Mouse (Mus musculus) stomach, postnatal 0 days (tissue): ENCODE data around the gene Fam131a. TPM values are rescaled to one million over a fixed set of nuclear protein-coding genes. Genes with fewer than 3 reads are reported as not detected.
A peak's percentile ranks its signal among the peaks of the same experiment; 100 is the strongest.

Experiments used
- ATAC-seq: fragments of 200-750 bp; cut with Nextera tagmentation; 2 replicates; pipeline ENCODE4 v1.8.0; 2017; ENCODE audit not compliant: low FRiP score, low TSS enrichment
- DNase-seq: peaks from one replicate; pipeline ENCODE4 v3.0.0-alpha.2; 2016; ENCODE audit warnings: low spot score
- H3K27ac ChIP-seq: fragments of 300-500 bp; sonication (generic); replicated peaks from 2 replicates; pipeline ENCODE4 v1.5.1; 2014; ENCODE audit warnings: mild to moderate bottlenecking, control low read depth
- H3K27me3 ChIP-seq: fragments of 300-500 bp; sonication (generic); 2 replicates; pipeline ENCODE4 v1.6.1; 2014; ENCODE audit warnings: low read length; ENCODE audit not compliant: control insufficient read depth, insufficient read depth
- H3K36me3 ChIP-seq: fragments of 300-500 bp; sonication (generic); 2 replicates; pipeline ENCODE4 v1.6.1; 2014; ENCODE audit warnings: low read length, mixed read lengths; ENCODE audit not compliant: control insufficient read depth, insufficient read depth
- H3K4me1 ChIP-seq: fragments of 300-500 bp; sonication (generic); replicated peaks from 2 replicates; pipeline ENCODE4 v1.6.1; 2014; ENCODE audit warnings: antibody characterized with exemption; ENCODE audit not compliant: control insufficient read depth, insufficient read depth
- H3K4me2 ChIP-seq: fragments of 300-500 bp; sonication (generic); replicated peaks from 2 replicates; pipeline ENCODE4 v1.6.1; 2014; ENCODE audit warnings: low read depth, mild to moderate bottlenecking, control low read depth, moderate library complexity
- H3K4me3 ChIP-seq: fragments of 300-500 bp; sonication (generic); 2 replicates; pipeline ENCODE4 v1.5.1; 2014; ENCODE audit warnings: low read depth, low read length, control low read depth
- H3K9ac ChIP-seq: fragments of 300-500 bp; sonication (generic); 2 replicates; pipeline ENCODE4 v1.6.1; 2014; ENCODE audit warnings: mild to moderate bottlenecking, low read length, control low read depth, mixed read lengths
- H3K9me3 ChIP-seq: fragments of 300-500 bp; sonication (generic); 2 replicates; pipeline ENCODE4 v1.6.1; 2016; ENCODE audit warnings: low read length; ENCODE audit not compliant: control insufficient read depth
- CTCF ChIP-seq: IDR thresholded peaks from 2 replicates; pipeline ENCODE4 v1.5.1; 2016; ENCODE audit warnings: antibody characterized with exemption, low read depth, mild to moderate bottlenecking, moderate library complexity
- EP300 ChIP-seq: optimal IDR thresholded peaks from 2 replicates; pipeline ENCODE3; 2016; ENCODE audit warnings: antibody characterized with exemption
- WGBS: fragments of 180-500 bp; shearing (Covaris S2); extraction: QIAGEN DNeasy Blood & Tissue Kit; methylation state at CpG from one replicate; pipeline ENCODE4 v1.1.7; 2014; 5-methylcytosine and 5-hydroxymethylcytosine counted together
- polyA plus RNA-seq: library from polyadenylated mRNA; unstranded; fragments of >200 nt; fragmentation: Nextera tagmentation; extraction: Ambion mirVana; gene quantifications from 2 replicates; pipeline ENCODE4 v1.2.1, GENCODE M21; 2015

Fam131a gene
- polyA plus RNA-seq, 1 experiment from 2014 or later: 6.7 TPM

DNA sequence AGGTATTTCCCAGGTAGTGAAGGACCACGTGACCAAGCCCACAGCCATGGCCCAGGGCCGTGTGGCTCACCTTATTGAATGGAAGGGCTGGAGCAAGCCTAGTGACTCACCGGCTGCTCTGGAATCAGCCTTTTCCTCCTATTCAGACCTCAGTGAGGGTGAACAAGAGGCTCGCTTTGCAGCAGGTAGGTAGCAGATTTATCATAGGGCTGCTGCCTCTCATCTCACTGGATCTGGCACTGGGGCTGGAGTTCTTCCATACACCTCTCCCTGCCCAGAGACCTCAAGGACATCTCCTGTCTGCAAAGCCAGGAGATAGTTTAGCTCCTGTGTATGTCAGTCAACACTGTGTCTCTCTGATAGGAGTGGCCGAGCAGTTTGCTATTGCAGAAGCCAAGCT, 6.2 kb downstream of the Fam131a start:
- 74% methylated on average over 5 of the region's 5 CpGs for WGBS
- no peak for DNase-seq

DNA sequence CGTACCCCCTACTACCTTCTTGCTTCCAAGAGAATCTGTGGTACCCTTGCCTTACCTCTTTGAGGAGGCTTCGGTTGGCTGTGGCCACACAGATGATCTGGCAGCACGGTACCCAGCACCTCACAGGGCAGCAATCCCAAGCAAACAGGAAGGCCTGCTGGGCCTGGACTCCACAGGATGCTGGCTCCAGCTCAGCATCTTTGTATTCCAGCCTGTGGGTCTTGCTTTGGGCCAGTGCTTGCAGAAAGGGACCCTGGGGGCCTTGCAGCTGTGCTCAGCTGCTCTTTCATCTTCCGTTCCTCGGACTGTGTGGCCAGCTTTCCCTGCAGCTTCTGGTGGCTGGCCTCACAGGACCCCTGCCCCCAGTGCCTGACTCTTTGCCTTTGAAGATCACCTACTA, 7.0 kb downstream of the Fam131a start:
- H3K36me3 ChIP-seq: peaks cover 3% of the 10 kb centered on the region; the same call in 1 of the 2 replicates
- TF ChIP-seq EP300 (no peak), CTCF (no peak)
- no peaks in the 10 kb centered on the region; the same call in 1 of the 2 replicates for H3K4me1 ChIP-seq
- 73% methylated on average over 5 of the region's 5 CpGs for WGBS
- H3K4me3 ChIP-seq: no peak overlapping the region
- H3K9me3 ChIP-seq: no peaks in the 10 kb centered on the region
- ATAC-seq: no peak
- H3K27me3 ChIP-seq: no peaks in the 10 kb centered on the region
- H3K4me2 ChIP-seq: no peak overlapping the region
- H3K9ac ChIP-seq: no peak overlapping the region
- H3K27ac ChIP-seq: no peak overlapping the region
- no peak for DNase-seq

More for the DNA sequence above, 6.2 kb downstream of the Fam131a start:
- no peak for ATAC-seq
- TF ChIP-seq EP300: no peak
- no peak for TF ChIP-seq CTCF
- H3K4me1 ChIP-seq: no peaks in the 10 kb centered on the region; the same call in 1 of the 2 replicates
- H3K27me3 ChIP-seq: no peaks in the 10 kb centered on the region
- no peak overlapping the region for H3K4me3 ChIP-seq
- H3K36me3 ChIP-seq: peaks cover 3% of the 10 kb centered on the region; the same call in 1 of the 2 replicates
- H3K27ac ChIP-seq: no peak overlapping the region
- no peak overlapping the region for H3K4me2 ChIP-seq
- no peaks in the 10 kb centered on the region for H3K9me3 ChIP-seq
- H3K9ac ChIP-seq: no peak overlapping the region

DNA sequence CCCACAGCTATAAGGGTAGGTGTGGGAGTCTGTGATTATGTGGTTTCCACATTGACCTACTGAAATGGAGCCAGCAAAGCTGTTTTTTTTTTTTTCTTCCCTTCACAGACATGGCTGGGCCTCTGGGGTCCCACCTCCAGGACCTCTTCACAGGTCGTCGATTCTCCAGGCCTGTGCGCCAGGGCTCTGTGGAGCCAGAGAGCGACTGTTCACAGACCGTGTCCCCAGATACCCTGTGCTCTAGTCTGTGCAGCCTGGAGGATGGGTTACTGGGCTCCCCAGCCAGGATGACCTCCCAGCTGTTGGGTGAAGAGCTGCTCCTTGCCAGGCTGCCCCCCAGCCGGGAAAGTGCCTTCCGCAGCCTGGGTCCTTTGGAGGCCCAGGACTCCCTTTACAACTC, 8.3 kb downstream of the Fam131a start:
- Histone ChIP-seq H3K9ac (0 out of 2 replicates have a peak overlapping the region, but pooled peaks have one; percentile 18), H3K4me1 (no peaks in the 10 kb centered on the region), H3K9me3 (no peaks in the 10 kb centered on the region), H3K27me3 (no peaks in the 10 kb centered on the region), H3K4me3 (no peak overlapping the region), H3K36me3 (peaks cover 3% of the 10 kb centered on the region; the same call in 1 of the 2 replicates), H3K4me2 (no peak overlapping the region), H3K27ac (no peak overlapping the region)
- no peak for DNase-seq
- WGBS: 74% methylated on average over 7 of the region's 7 CpGs
- ATAC-seq: no peak
- no peak for TF ChIP-seq EP300
- TF ChIP-seq CTCF: no peak

DNA sequence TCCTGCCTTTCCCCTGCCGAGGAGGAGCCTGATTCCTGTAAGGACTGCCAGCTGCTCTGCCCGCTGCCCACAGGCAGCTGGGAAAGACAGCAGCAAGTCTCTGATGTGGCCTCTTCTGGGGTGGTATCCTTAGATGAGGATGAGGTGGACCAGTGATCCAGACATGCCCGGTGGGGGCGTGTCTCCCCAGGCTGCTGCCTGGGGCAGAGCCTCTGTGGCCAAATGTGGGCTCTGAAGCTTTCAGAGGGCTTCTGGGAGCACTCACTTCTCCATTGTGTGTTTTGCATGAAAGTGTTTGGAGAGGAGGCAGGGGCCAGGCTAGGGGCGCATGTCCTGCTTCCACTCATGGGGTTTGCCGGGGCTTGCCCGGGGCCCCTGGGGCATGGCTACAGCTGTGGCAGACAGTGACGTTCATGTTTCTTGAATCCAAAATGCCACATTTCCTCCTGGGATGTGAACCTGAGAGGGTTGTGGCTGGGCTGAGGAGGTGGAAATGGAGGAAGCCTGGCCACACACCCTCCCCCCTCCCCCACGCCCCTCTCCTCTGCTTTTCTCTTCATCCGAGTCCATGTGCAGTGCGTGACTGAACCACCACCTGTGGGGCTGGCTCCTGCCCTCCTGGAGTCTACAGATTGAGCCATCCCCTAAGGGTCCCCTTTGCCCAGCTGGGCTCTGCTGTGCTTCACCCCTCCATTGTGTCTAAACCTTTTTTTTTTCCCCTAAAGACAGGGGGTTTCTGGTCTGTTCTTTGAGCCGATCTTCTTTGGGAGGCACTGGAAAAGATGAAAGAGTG, 8.9 kb downstream of the Fam131a start:
- Histone ChIP-seq H3K4me2 (no peak overlapping the region), H3K27me3 (no peaks in the 10 kb centered on the region), H3K4me1 (no peaks in the 10 kb centered on the region), H3K9ac (0 out of 2 replicates have a peak overlapping the region, but pooled peaks have one; percentile 18), H3K4me3 (no peak overlapping the region), H3K36me3 (peaks cover 3% of the 10 kb centered on the region; the same call in 1 of the 2 replicates), H3K27ac (no peak overlapping the region), H3K9me3 (no peaks in the 10 kb centered on the region)
- DNase-seq: no peak
- TF ChIP-seq EP300 (no peak), CTCF (no peak)
- WGBS: 35% methylated on average over 12 of the region's 12 CpGs
- ATAC-seq: peak; percentile 14; the same call in 1 of the 2 replicates

DNA sequence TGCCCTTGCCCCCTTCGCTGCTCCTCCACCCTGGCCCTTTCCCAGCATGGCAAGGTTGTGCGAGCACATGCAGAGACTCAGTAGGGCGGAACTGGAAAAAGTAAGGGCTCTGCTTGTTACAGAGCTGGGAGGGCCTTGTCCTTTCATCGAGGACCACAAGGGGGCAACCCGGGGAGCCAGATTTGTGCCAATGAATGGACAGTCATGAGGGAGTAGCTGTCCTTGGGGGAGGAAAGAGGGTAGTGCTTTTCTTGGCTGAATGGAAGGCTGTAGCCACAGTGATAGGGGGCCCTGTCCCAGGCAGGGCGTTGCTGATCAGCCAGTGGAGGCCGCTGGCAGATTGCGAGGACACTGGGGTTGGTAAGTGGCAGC, 9.5 kb downstream of the Fam131a start:
- ATAC-seq (peak; percentile 73), DNase-seq (peak; percentile 81)
- Histone ChIP-seq H3K27me3 (no peaks in the 10 kb centered on the region), H3K4me3 (no peak overlapping the region), H3K36me3 (peaks cover 3% of the 10 kb centered on the region; the same call in 1 of the 2 replicates), H3K4me1 (no peaks in the 10 kb centered on the region), H3K4me2 (no peak overlapping the region), H3K27ac (no peak overlapping the region), H3K9ac (no peak overlapping the region), H3K9me3 (no peaks in the 10 kb centered on the region)
- 13% methylated on average over 8 of the region's 8 CpGs for WGBS
- TF ChIP-seq CTCF (peak; percentile 81), EP300 (no peak)

DNA sequence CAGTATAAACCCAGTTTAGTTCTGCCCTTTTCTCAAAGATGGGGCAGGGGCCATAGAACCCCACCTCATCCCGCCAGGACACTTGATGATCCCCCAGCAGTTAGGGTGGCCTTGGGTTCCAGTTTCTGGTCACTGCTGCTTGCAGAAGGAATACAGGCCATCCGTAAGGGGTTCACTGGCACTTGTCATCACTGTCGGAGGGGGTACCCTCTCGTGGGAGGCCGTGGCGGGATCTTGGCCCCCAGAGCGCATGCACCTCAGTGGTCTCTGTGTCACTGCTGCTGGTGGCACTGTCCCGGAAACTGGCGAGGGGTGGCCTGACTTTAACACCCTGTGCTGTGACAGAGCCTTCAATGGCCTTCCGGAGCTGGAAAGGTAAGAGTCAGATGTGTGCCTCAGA, 10.0 kb downstream of the Fam131a start:
- H3K36me3 ChIP-seq: peaks cover 3% of the 10 kb centered on the region; the same call in 1 of the 2 replicates
- no peak for ATAC-seq
- H3K4me2 ChIP-seq: no peak overlapping the region
- H3K27me3 ChIP-seq: no peaks in the 10 kb centered on the region
- H3K4me1 ChIP-seq: no peaks in the 10 kb centered on the region
- H3K27ac ChIP-seq: no peak overlapping the region
- WGBS: 94% methylated on average over 10 of the region's 10 CpGs
- DNase-seq: no peak
- H3K9ac ChIP-seq: no peak overlapping the region
- H3K9me3 ChIP-seq: no peaks in the 10 kb centered on the region
- TF ChIP-seq EP300 (no peak), CTCF (no peak)
- no peak overlapping the region for H3K4me3 ChIP-seq
